In the genomic region with DNA sequence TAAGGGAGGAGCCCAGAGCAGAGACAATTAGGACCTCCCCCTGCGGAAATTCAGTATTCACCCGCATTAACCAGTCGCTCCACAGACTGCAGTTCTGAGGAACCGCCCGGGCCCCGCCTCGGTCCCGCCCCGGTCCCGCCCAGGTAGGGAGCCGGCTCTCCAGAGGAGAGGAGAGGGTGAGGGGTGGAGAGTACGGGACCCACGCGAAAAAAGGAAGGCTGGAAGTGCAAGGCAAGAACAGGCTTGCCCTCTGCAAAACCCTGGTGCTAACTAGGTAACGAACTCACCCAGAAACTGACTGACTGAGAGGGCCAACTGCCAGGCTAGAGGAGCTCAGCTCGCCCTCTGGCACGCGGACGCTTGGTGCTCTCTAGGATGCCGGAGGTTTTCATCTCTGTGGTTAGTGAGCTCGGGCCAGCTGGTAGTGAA, we compare ENCODE assay signal across 8 mouse cellular contexts. TPM values are rescaled to one million over a fixed set of nuclear protein-coding genes. Genes with fewer than 3 reads are reported as not detected.
DNase-seq lines count a peak whose midpoint lies in the region; ATAC-seq and TF ChIP-seq lines count a peak whose summit lies in the region.

No protein-coding gene starts in this region.

- H3K9ac ChIP-seq in forebrain, embryonic 12.5 days, result peak overlapping the region; percentile 61
- H3K9ac ChIP-seq in liver, postnatal 0 days (replicated peaks), result peak overlapping the region; percentile 60
- peak overlapping the region; percentile 55 for H3K9ac ChIP-seq in neural tube, embryonic 14.5 days (replicated peaks; ENCODE audit: low read depth, low read length)

- H3K9me3 ChIP-seq in E14TG2a.4 (ENCODE audit: low read length), result no peaks in the 10 kb centered on the region
- no peaks in the 10 kb centered on the region for H3K9me3 ChIP-seq in forebrain, embryonic 12.5 days
- no peaks in the 10 kb centered on the region for H3K9me3 ChIP-seq in liver, postnatal 0 days (ENCODE audit: low read length)
- H3K9me3 ChIP-seq in neural tube, embryonic 14.5 days (ENCODE audit: control insufficient read depth, low read length), result no peaks in the 10 kb centered on the region

- no peaks in the 10 kb centered on the region for H3K27me3 ChIP-seq in E14TG2a.4 (ENCODE audit: insufficient read depth, low read length)
- H3K27me3 ChIP-seq in forebrain, embryonic 12.5 days, result no peaks in the 10 kb centered on the region
- H3K27me3 ChIP-seq in liver, postnatal 0 days (ENCODE audit: insufficient read depth, low read length), result no peaks in the 10 kb centered on the region
- H3K27me3 ChIP-seq in neural tube, embryonic 14.5 days (ENCODE audit: control insufficient read depth, insufficient read depth, low read length), result no peaks in the 10 kb centered on the region

- peak overlapping the region; percentile 53 for H3K4me2 ChIP-seq in forebrain, embryonic 12.5 days
- H3K4me2 ChIP-seq in liver, postnatal 0 days (ENCODE audit: low read depth, low read length), result peak overlapping the region; percentile 63
- H3K4me2 ChIP-seq in neural tube, embryonic 14.5 days (ENCODE audit: low read depth, low read length), result peak overlapping the region; percentile 57

- H3K4me3 ChIP-seq in E14TG2a.4 (replicated peaks; ENCODE audit: low read length), result peak overlapping the region; percentile 83
- peak overlapping the region; percentile 65 for H3K4me3 ChIP-seq in forebrain, embryonic 12.5 days (replicated peaks)
- peak overlapping the region; percentile 63 for H3K4me3 ChIP-seq in liver, postnatal 0 days (ENCODE audit: low read depth, low read length)
- H3K4me3 ChIP-seq in neural tube, embryonic 14.5 days (ENCODE audit: low read depth, low read length), result peak overlapping the region; percentile 56

- no peaks in the 10 kb centered on the region for H3K36me3 ChIP-seq in E14TG2a.4 (ENCODE audit: insufficient read depth, low read length)
- no peaks in the 10 kb centered on the region for H3K36me3 ChIP-seq in forebrain, embryonic 12.5 days (replicated peaks)
- H3K36me3 ChIP-seq in liver, postnatal 0 days (replicated peaks; ENCODE audit: insufficient read depth, low read length), result no peaks in the 10 kb centered on the region
- no peaks in the 10 kb centered on the region for H3K36me3 ChIP-seq in neural tube, embryonic 14.5 days (ENCODE audit: control insufficient read depth, insufficient read depth, low read length)

- under 1% methylated on average over 21 of the region's 21 CpGs for WGBS in forebrain, embryonic 12.5 days
- WGBS in large intestine, adult 2 months, result under 1% methylated on average over 21 of the region's 21 CpGs
- under 1% methylated on average over 21 of the region's 21 CpGs for WGBS in liver, postnatal 0 days (ENCODE audit: insufficient replicate concordance)
- WGBS in neural tube, embryonic 14.5 days, result under 1% methylated on average over 21 of the region's 21 CpGs

- no peak for TF ChIP-seq EP300 in liver, postnatal 0 days (IDR thresholded peaks at IDR 0.05; ENCODE audit: low read depth)

- TF ChIP-seq CTCF in E14TG2a.4 (conservative IDR thresholded peaks at IDR 0.05; ENCODE audit: low read length), result no peak
- TF ChIP-seq CTCF in liver, postnatal 0 days (IDR thresholded peaks at IDR 0.05; ENCODE audit: low read depth), result no peak

- intact Hi-C loops in heart, postnatal 10 days (cut with DNase I), result loop anchor here (2.0 to 5.0 kb wide), 4 partner anchors 25 to 99 kb away; a partner anchor contains a TSS

- peak; percentile 88 for DNase-seq in c-Kit-positive CD71-positive TER-119-positive erythroid progenitor cells, embryonic 14.5 days (ENCODE audit: low spot score)
- DNase-seq in heart, postnatal 10 days, result peak; percentile 83 to 86
- DNase-seq in large intestine, adult 2 months (ENCODE audit: low read depth, low spot score), result peak; percentile 75
- peak; percentile 92 for DNase-seq in liver, postnatal 0 days
- peak; percentile 85 for DNase-seq in testis, postnatal 10 days (ENCODE audit: low spot score)

- ATAC-seq in forebrain, embryonic 12.5 days (ENCODE audit: low FRiP score), result peak; percentile 98
- peak; percentile 100 for ATAC-seq in liver, postnatal 0 days
- peak; percentile 99 for ATAC-seq in neural tube, embryonic 14.5 days (ENCODE audit: low read depth)

- H3K27ac ChIP-seq in forebrain, embryonic 12.5 days, result peak overlapping the region; percentile 81
- H3K27ac ChIP-seq in liver, postnatal 0 days (ENCODE audit: low read depth), result peak overlapping the region; percentile 69
- H3K27ac ChIP-seq in neural tube, embryonic 14.5 days (ENCODE audit: low read depth, low read length), result peak overlapping the region; percentile 59

- H3K4me1 ChIP-seq in E14TG2a.4 (replicated peaks; ENCODE audit: low read depth, low read length), result peaks cover 4% of the 10 kb centered on the region
- H3K4me1 ChIP-seq in forebrain, embryonic 12.5 days, result 0 out of 2 replicates have a peak, but pooled peaks cover 3% of the 10 kb centered on the region
- 0 out of 2 replicates have a peak, but pooled peaks cover 3% of the 10 kb centered on the region for H3K4me1 ChIP-seq in liver, postnatal 0 days (ENCODE audit: insufficient read depth)
- H3K4me1 ChIP-seq in neural tube, embryonic 14.5 days (ENCODE audit: control insufficient read depth, insufficient read depth, low read length), result no peaks in the 10 kb centered on the region

RNA-seq across cellular contexts. Expression of a gene that starts 5.0 kb away (rescaled TPM):
- polyA plus RNA-seq in forebrain, embryonic 12.5 days (2016; fragmentation: Nextera tagmentation; extraction: Ambion mirVana), result 2.4 and 2.5 TPM in 2 replicates
- 100 to 1,000 TPM; 216 to 225 TPM for total RNA-seq in heart, postnatal 10 days (2021)
- 23.7 and 33.7 TPM in 2 replicates for polyA plus RNA-seq in large intestine, adult 2 months (2012; rRNA removed)
- 6.4 and 8.9 TPM in 2 replicates for polyA plus RNA-seq in liver, postnatal 0 days (2015; fragmentation: Nextera tagmentation; extraction: Ambion mirVana)
- polyA plus RNA-seq in neural tube, embryonic 14.5 days (2014; fragmentation: Nextera tagmentation; extraction: Ambion mirVana), result 8.3 and 8.5 TPM in 2 replicates

RNA-seq across cellular contexts. Expression of a gene that starts 11.2 kb away (rescaled TPM):
- polyA plus RNA-seq in forebrain, embryonic 12.5 days (2016; fragmentation: Nextera tagmentation; extraction: Ambion mirVana), result 0.17 and 0.54 TPM in 2 replicates
- 10 to 100 TPM; 26.0 to 28.5 TPM for total RNA-seq in heart, postnatal 10 days (2021)
- 0.08 and 0.09 TPM in 2 replicates for polyA plus RNA-seq in large intestine, adult 2 months (2012; rRNA removed)
- polyA plus RNA-seq in liver, postnatal 0 days (2015; fragmentation: Nextera tagmentation; extraction: Ambion mirVana), result 0.52 and 0.70 TPM in 2 replicates
- 0.18 and 0.67 TPM in 2 replicates for polyA plus RNA-seq in neural tube, embryonic 14.5 days (2014; fragmentation: Nextera tagmentation; extraction: Ambion mirVana)

RNA-seq across cellular contexts. Expression of a gene that starts 24.7 kb away (rescaled TPM):
- polyA plus RNA-seq in forebrain, embryonic 12.5 days (2016; fragmentation: Nextera tagmentation; extraction: Ambion mirVana), result 8.9 and 10.1 TPM in 2 replicates
- 10 to 100 TPM; 13.9 to 18.1 TPM for total RNA-seq in heart, postnatal 10 days (2021)
- 1.7 and 2.7 TPM in 2 replicates for polyA plus RNA-seq in large intestine, adult 2 months (2012; rRNA removed)
- polyA plus RNA-seq in liver, postnatal 0 days (2015; fragmentation: Nextera tagmentation; extraction: Ambion mirVana), result 1.2 and 1.6 TPM in 2 replicates
- 7.0 and 9.5 TPM in 2 replicates for polyA plus RNA-seq in neural tube, embryonic 14.5 days (2014; fragmentation: Nextera tagmentation; extraction: Ambion mirVana)

RNA-seq across cellular contexts. Expression of a gene that starts 27.0 kb away (rescaled TPM):
- polyA plus RNA-seq in forebrain, embryonic 12.5 days (2016; fragmentation: Nextera tagmentation; extraction: Ambion mirVana), result not detected in 2 replicates
- total RNA-seq in heart, postnatal 10 days (2021), result not detected
- polyA plus RNA-seq in large intestine, adult 2 months (2012; rRNA removed), result not detected in 2 replicates
- not detected in 2 replicates for polyA plus RNA-seq in liver, postnatal 0 days (2015; fragmentation: Nextera tagmentation; extraction: Ambion mirVana)
- polyA plus RNA-seq in neural tube, embryonic 14.5 days (2014; fragmentation: Nextera tagmentation; extraction: Ambion mirVana), result not detected in 2 replicates

RNA-seq across cellular contexts. Expression of a gene that starts 27.5 kb away (rescaled TPM):
- 6.3 and 6.4 TPM in 2 replicates for polyA plus RNA-seq in forebrain, embryonic 12.5 days (2016; fragmentation: Nextera tagmentation; extraction: Ambion mirVana)
- 1 to 10 TPM; 1.7 to 2.4 TPM for total RNA-seq in heart, postnatal 10 days (2021)
- 0.21 and 0.44 TPM in 2 replicates for polyA plus RNA-seq in large intestine, adult 2 months (2012; rRNA removed)
- 0.77 and 0.78 TPM in 2 replicates for polyA plus RNA-seq in liver, postnatal 0 days (2015; fragmentation: Nextera tagmentation; extraction: Ambion mirVana)
- 10.5 and 11.3 TPM in 2 replicates for polyA plus RNA-seq in neural tube, embryonic 14.5 days (2014; fragmentation: Nextera tagmentation; extraction: Ambion mirVana)

Comparison
In these comparisons a context has a peak if more than half of its experiments do, and no peak if none do; other contexts are left out.
1. Peak in every context shown above with its lines: DNase-seq, ATAC-seq, H3K4me3 ChIP-seq and H3K27ac ChIP-seq.